Mouse (Mus musculus): Measurements from ENCODE around the gene Hist1h3c. TPM values are rescaled to one million over a fixed set of nuclear protein-coding genes. Genes with fewer than 3 reads are reported as not detected.
"Not testable (repeated sequence)": the region's sequence is repeated elsewhere in the genome, so short reads cannot be mapped to it uniquely, and the experiment has no call there.

Hist1h3c gene
- polyA plus RNA-seq, 1 experiment from 2014 or later, result 14.4 TPM

GRCm38 (mm10) chr13:23732156-23732804 lies 13.1 kb downstream of the Hist1h3c start:
- no peaks in the 10 kb centered on the region for H3K4me1 ChIP-seq
- ATAC-seq (ENCODE audit: insufficient number of reproducible peaks, insufficient read depth, low FRiP score, low TSS enrichment, low read depth), result no peak
- no peak overlapping the region for H3K4me2 ChIP-seq
- no peaks in the 10 kb centered on the region for H3K27me3 ChIP-seq
- H3K4me3 ChIP-seq, result no peak overlapping the region
- H3K36me3 ChIP-seq, result no peaks in the 10 kb centered on the region
- WGBS, result 24% methylated on average over 8 of the region's 8 CpGs
- no peak overlapping the region for H3K9ac ChIP-seq
- H3K27ac ChIP-seq, result no peak overlapping the region
- H3K9me3 ChIP-seq, result no peaks in the 10 kb centered on the region

- H3K4me2 ChIP-seq, result no peak overlapping the region
- H3K27ac ChIP-seq, result no peak overlapping the region
- 50% methylated on average over 8 of the region's 8 CpGs for WGBS
- H3K9ac ChIP-seq, result no peak overlapping the region
- no peak for ATAC-seq (ENCODE audit: insufficient number of reproducible peaks, insufficient read depth, low FRiP score, low TSS enrichment, low read depth)
- no peaks in the 10 kb centered on the region for H3K36me3 ChIP-seq
- no peaks in the 10 kb centered on the region for H3K9me3 ChIP-seq
- H3K4me3 ChIP-seq, result no peak overlapping the region
- H3K27me3 ChIP-seq, result no peaks in the 10 kb centered on the region
- H3K4me1 ChIP-seq, result no peaks in the 10 kb centered on the region
Measured at GRCm38 (mm10) chr13:23730479-23730878, 14.9 kb downstream of the Hist1h3c start.

GRCm38 (mm10) chr13:23729706-23730105 lies 15.7 kb downstream of the Hist1h3c start:
- no peak for ATAC-seq (ENCODE audit: insufficient number of reproducible peaks, insufficient read depth, low FRiP score, low TSS enrichment, low read depth)
- Histone ChIP-seq H3K4me3 (no peak overlapping the region), H3K27me3 (no peaks in the 10 kb centered on the region), H3K4me2 (no peak overlapping the region), H3K36me3 (no peaks in the 10 kb centered on the region), H3K27ac (no peak overlapping the region), H3K9ac (no peak overlapping the region), H3K4me1 (no peaks in the 10 kb centered on the region), H3K9me3 (no peaks in the 10 kb centered on the region)
- 94% methylated on average over 5 of the region's 5 CpGs for WGBS

GRCm38 (mm10) chr13:23729192-23729525 lies 16.2 kb downstream of the Hist1h3c start:
- H3K4me2 ChIP-seq, result no peak overlapping the region
- no peaks in the 10 kb centered on the region for H3K36me3 ChIP-seq
- H3K27ac ChIP-seq, result no peak overlapping the region
- no peaks in the 10 kb centered on the region for H3K9me3 ChIP-seq
- no peaks in the 10 kb centered on the region for H3K4me1 ChIP-seq
- ATAC-seq (ENCODE audit: insufficient number of reproducible peaks, insufficient read depth, low FRiP score, low TSS enrichment, low read depth), result no peak
- H3K9ac ChIP-seq, result no peak overlapping the region
- H3K4me3 ChIP-seq, result no peak overlapping the region
- WGBS, result 93% methylated on average over 9 of the region's 9 CpGs
- H3K27me3 ChIP-seq, result no peaks in the 10 kb centered on the region

GRCm38 (mm10) chr13:23728472-23729191 lies 16.8 kb downstream of the Hist1h3c start:
- Histone ChIP-seq H3K4me3 (no peak overlapping the region), H3K36me3 (no peaks in the 10 kb centered on the region), H3K27ac (no peak overlapping the region), H3K4me2 (no peak overlapping the region), H3K9me3 (no peaks in the 10 kb centered on the region), H3K4me1 (no peaks in the 10 kb centered on the region), H3K27me3 (no peaks in the 10 kb centered on the region), H3K9ac (no peak overlapping the region)
- 90% methylated on average over 18 of the region's 18 CpGs for WGBS
- ATAC-seq (ENCODE audit: insufficient number of reproducible peaks, insufficient read depth, low FRiP score, low TSS enrichment, low read depth), result no peak

GRCm38 (mm10) chr13:23725213-23725612 lies 20.2 kb downstream of the Hist1h3c start:
- ATAC-seq (ENCODE audit: insufficient number of reproducible peaks, insufficient read depth, low FRiP score, low TSS enrichment, low read depth), result no peak
- WGBS, result 40% methylated on average over 1 of the region's 1 CpGs
- H3K9me3 ChIP-seq, result no peaks in the 10 kb centered on the region
- H3K27ac ChIP-seq, result no peak overlapping the region
- no peak overlapping the region for H3K9ac ChIP-seq
- H3K4me3 ChIP-seq, result no peak overlapping the region
- no peaks in the 10 kb centered on the region for H3K36me3 ChIP-seq
- H3K4me1 ChIP-seq, result no peaks in the 10 kb centered on the region
- H3K4me2 ChIP-seq, result no peak overlapping the region
- H3K27me3 ChIP-seq, result no peaks in the 10 kb centered on the region

DNA sequence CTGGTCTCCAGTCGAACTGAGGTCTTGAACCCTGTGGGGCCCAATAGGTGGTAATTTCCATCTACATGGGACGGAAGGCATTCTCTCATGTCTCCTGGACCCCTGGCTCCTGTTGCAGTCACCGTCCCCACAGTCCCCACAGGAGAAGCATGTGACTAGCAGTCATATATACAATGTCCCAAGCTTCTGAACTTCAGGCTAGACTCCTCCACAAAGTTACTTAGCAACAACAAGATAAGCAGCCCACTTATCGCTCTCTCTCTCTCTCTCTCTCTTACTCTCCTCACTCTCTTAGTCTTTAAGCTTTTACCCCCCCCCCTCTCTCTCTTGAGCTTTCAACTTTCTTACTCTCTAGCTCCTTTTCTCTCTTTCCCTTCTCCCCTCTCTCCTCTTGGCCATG lies 21.2 kb downstream of the Hist1h3c start:
- 92% methylated on average over 4 of the region's 4 CpGs for WGBS
- no peak overlapping the region for H3K4me2 ChIP-seq

GRCm38 (mm10) chr13:23717593-23718245 lies 27.7 kb downstream of the Hist1h3c start:
- not testable (repeated sequence) for H3K27ac ChIP-seq; H3K9ac ChIP-seq; H3K9me3 ChIP-seq; ATAC-seq (ENCODE audit: insufficient number of reproducible peaks, insufficient read depth, low FRiP score, low TSS enrichment, low read depth); H3K4me1 ChIP-seq; H3K36me3 ChIP-seq; H3K27me3 ChIP-seq; H3K4me3 ChIP-seq; H3K4me2 ChIP-seq
- WGBS, result 16% methylated on average over 2 of the region's 2 CpGs

More for the DNA sequence above, 21.2 kb downstream of the Hist1h3c start:
- Histone ChIP-seq H3K9me3 (no peaks in the 10 kb centered on the region), H3K4me1 (no peaks in the 10 kb centered on the region), H3K27me3 (no peaks in the 10 kb centered on the region), H3K36me3 (no peaks in the 10 kb centered on the region), H3K4me3 (no peak overlapping the region), H3K9ac (no peak overlapping the region), H3K27ac (no peak overlapping the region)
- no peak for ATAC-seq (ENCODE audit: insufficient number of reproducible peaks, insufficient read depth, low FRiP score, low TSS enrichment, low read depth)

DNA sequence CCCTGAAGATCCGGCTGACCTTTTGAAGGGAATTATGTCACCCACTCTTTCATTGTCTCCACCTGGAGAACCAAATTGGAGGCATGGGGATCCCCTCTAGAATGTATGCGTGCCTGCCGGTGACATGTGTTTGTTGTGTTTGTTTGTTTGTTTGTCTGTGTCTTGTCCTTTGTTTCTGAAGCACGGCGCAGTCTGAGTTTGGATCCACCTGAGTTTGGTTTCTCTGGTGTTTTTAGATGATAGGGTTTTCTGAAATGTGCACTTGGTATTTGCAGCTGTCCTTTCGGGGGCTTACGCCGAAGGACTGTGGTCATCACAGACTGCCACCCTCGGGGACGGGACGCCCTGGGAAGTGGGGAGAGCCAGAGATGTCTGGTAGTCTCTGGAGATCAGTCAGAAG lies 28.2 kb downstream of the Hist1h3c start:
- WGBS, result 56% methylated on average over 11 of the region's 11 CpGs
- no peak overlapping the region for H3K9ac ChIP-seq
- H3K4me1 ChIP-seq, result no peaks in the 10 kb centered on the region
- no peaks in the 10 kb centered on the region for H3K27me3 ChIP-seq
- H3K9me3 ChIP-seq, result no peaks in the 10 kb centered on the region
- H3K36me3 ChIP-seq, result no peaks in the 10 kb centered on the region
- ATAC-seq (ENCODE audit: insufficient number of reproducible peaks, insufficient read depth, low FRiP score, low TSS enrichment, low read depth), result no peak
- H3K4me3 ChIP-seq, result no peak overlapping the region
- no peak overlapping the region for H3K27ac ChIP-seq
- H3K4me2 ChIP-seq, result no peak overlapping the region

DNA sequence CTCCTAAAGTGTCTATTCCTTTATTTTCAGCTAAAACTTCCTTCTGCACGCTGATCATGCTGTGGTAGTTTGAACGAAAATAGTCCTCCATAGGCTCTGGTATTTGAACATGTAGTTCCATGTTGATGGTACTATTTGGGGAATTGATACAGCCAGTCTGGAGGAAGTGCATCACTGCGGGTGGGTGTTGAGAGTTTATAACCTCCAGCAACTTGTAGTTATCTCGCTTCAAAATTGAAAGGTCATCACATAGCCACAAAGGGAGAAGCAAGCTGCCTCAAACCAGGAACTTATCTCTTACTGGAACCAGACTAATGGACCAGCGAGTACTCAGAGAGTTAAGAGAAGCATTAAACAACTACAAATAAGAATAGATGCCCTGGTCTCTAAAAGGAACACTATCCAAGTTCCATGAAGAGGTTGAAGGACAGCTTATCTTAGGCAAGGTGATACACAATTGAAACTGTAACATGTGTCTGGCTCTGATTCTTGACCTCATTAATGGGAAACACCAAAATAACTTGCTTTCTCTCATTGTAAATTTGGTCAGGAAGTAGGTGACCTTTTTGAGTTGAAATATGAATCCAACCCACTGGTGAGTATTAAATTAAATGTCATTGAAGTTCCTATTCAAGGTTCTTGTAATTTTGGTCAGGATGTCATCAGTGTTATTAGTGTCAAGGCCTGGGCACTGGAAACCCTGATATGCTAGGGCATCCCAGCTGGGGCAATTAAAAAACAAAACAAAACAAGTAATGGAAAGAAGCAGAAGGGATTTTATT lies 28.9 kb downstream of the Hist1h3c start:
- Histone ChIP-seq H3K9me3 (no peaks in the 10 kb centered on the region), H3K27ac (no peak overlapping the region), H3K27me3 (no peaks in the 10 kb centered on the region), H3K36me3 (no peaks in the 10 kb centered on the region), H3K4me3 (no peak overlapping the region), H3K4me1 (no peaks in the 10 kb centered on the region), H3K4me2 (no peak overlapping the region), H3K9ac (no peak overlapping the region)
- WGBS, result 85% methylated on average over 5 of the region's 5 CpGs
- no peak for ATAC-seq (ENCODE audit: insufficient number of reproducible peaks, insufficient read depth, low FRiP score, low TSS enrichment, low read depth)

DNA sequence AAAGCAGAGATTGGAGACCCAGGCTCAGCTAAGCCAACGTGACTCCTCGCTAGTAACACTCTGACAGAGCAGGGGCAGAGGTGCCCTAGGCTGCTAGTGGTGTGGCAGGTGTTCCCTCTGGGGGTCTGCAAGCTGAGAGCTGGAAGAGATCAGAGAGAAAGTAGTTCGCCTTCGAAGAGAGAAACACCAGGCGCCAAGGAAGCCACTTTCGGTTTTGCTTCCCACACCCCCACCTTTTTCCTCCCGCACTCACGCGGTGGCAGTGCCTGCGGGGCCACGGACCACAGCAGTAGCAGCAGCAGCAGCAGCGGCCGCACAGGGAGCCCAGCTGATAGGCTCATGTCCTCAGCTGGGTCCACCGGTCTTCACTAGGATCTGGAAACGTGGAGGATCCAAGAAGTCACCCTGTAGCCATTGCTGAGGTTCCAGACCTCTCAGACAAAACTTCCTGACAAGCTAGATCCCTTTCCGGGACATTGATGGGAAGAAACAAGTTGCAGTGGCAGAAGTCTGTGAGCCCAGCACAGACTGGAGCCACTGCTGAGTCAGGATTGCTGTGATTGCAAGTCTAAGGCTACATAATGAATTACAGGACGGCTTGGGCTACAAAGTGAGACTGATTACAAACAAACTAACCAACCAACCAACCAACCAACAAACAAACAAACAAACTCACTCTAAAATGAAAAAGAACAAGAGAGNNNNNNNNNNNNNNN lies 34.9 kb downstream of the Hist1h3c start, which contains the start of gene Hfe:
Hfe (minus strand) TSS at position 481 of the 716 bp plus-strand sequence.
- no peaks in the 10 kb centered on the region for H3K9me3 ChIP-seq
- H3K27ac ChIP-seq, result peak within 1 kb of the TSS; percentile 49; the same call in 1 of the 2 replicates
- no peak for ATAC-seq (ENCODE audit: insufficient number of reproducible peaks, insufficient read depth, low FRiP score, low TSS enrichment, low read depth)
- H3K36me3 ChIP-seq, result no peaks in the 10 kb centered on the region
- peak within 1 kb of the TSS; percentile 71 for H3K9ac ChIP-seq
- peaks cover 16% of the 10 kb centered on the region for H3K4me1 ChIP-seq
- 3% methylated on average over 17 of the region's 17 CpGs for WGBS
- peak within 1 kb of the TSS; percentile 73 for H3K4me2 ChIP-seq
- H3K27me3 ChIP-seq, result no peaks in the 10 kb centered on the region
- peak within 1 kb of the TSS; percentile 46 for H3K4me3 ChIP-seq

All from embryonic facial prominence, embryonic 13.5 days (tissue).